Mouse (Mus musculus) heart, embryonic 14.5 days (tissue): ENCODE measurements around the gene Ccdc117. TPM values are rescaled to one million over a fixed set of nuclear protein-coding genes. Genes with fewer than 3 reads are reported as not detected.
"Not testable (repeated sequence)": the region's sequence is repeated elsewhere in the genome, so short reads cannot be mapped to it uniquely, and the experiment has no call there.

ENCODE experiments used
- ATAC-seq: fragments of 200-750 bp; cut with Nextera tagmentation; 2 replicates; pipeline ENCODE4 v1.8.0; 2017; ENCODE audit warnings: low read depth, moderate TSS enrichment; ENCODE audit not compliant: insufficient number of reproducible peaks, insufficient read depth, low FRiP score
- H3K27ac ChIP-seq, 2 experiments: fragments of 200-500 bp in 1 of 2; fragments of 300-500 bp in 1 of 2; sonication (generic) in 1 of 2; replicated peaks in 1 of 2; 2 replicates each; pipeline ENCODE4 v1.5.1; 2012 to 2014; ENCODE audit warnings: low read depth in 2 of 2, low read length in 2 of 2, control low read depth in 1 of 2, mild to moderate bottlenecking in 1 of 2, mixed read lengths in 1 of 2; ENCODE audit not compliant: control insufficient read depth in 1 of 2, insufficient read depth in 1 of 2
- H3K27me3 ChIP-seq: fragments of 300-500 bp; sonication (generic); 2 replicates; pipeline ENCODE4 v1.6.1; 2014; ENCODE audit warnings: mild to moderate bottlenecking, low read length, control low read depth; ENCODE audit not compliant: control insufficient read depth, insufficient read depth
- H3K36me3 ChIP-seq: fragments of 300-500 bp; sonication (generic); 2 replicates; pipeline ENCODE4 v1.6.1; 2014; ENCODE audit warnings: mild to moderate bottlenecking, control low read depth, low read length, mixed read lengths; ENCODE audit not compliant: control insufficient read depth, insufficient read depth
- H3K4me1 ChIP-seq, 2 experiments: fragments of 200-500 bp in 1 of 2; fragments of 300-500 bp in 1 of 2; sonication (generic) in 1 of 2; 2 replicates each; pipeline ENCODE4 v1.6.1; 2012 to 2014; ENCODE audit warnings: low read length in 2 of 2, control low read depth in 1 of 2, mixed read lengths in 1 of 2; ENCODE audit not compliant: control insufficient read depth in 2 of 2, insufficient read depth in 2 of 2
- H3K4me2 ChIP-seq: fragments of 300-500 bp; sonication (generic); 2 replicates; pipeline ENCODE4 v1.6.1; 2014; ENCODE audit warnings: mild to moderate bottlenecking, low read length
- H3K4me3 ChIP-seq, 2 experiments: fragments of 200-500 bp in 1 of 2; fragments of 300-500 bp in 1 of 2; sonication (generic) in 1 of 2; 2 replicates each; pipeline ENCODE4 v1.5.1; 2012 to 2014; ENCODE audit warnings: low read length in 2 of 2, mild to moderate bottlenecking in 2 of 2, control low read depth in 1 of 2, low read depth in 1 of 2, moderate library complexity in 1 of 2; ENCODE audit not compliant: control insufficient read depth in 1 of 2, insufficient read depth in 1 of 2
- H3K9ac ChIP-seq: fragments of 300-500 bp; sonication (generic); 2 replicates; pipeline ENCODE4 v1.6.1; 2014; ENCODE audit warnings: mild to moderate bottlenecking, low read length
- H3K9me3 ChIP-seq: fragments of 300-500 bp; sonication (generic); 2 replicates; pipeline ENCODE4 v1.6.1; 2016; ENCODE audit warnings: low read length, control low read depth; ENCODE audit not compliant: control insufficient read depth
- WGBS: fragments of 180-500 bp; shearing (Covaris S2); extraction: QIAGEN DNeasy Blood & Tissue Kit; methylation state at CpG from one replicate; pipeline ENCODE4 v1.1.7; 2014; 5-methylcytosine and 5-hydroxymethylcytosine counted together
- polyA plus RNA-seq: library from polyadenylated mRNA; unstranded; fragments of >200 nt; fragmentation: Nextera tagmentation; extraction: Ambion mirVana; gene quantifications from 2 replicates; pipeline ENCODE4 v1.2.1, GENCODE M21; 2014

Ccdc117 gene
- polyA plus RNA-seq, 1 experiment from 2014 or later, result 12.5 TPM

DNA sequence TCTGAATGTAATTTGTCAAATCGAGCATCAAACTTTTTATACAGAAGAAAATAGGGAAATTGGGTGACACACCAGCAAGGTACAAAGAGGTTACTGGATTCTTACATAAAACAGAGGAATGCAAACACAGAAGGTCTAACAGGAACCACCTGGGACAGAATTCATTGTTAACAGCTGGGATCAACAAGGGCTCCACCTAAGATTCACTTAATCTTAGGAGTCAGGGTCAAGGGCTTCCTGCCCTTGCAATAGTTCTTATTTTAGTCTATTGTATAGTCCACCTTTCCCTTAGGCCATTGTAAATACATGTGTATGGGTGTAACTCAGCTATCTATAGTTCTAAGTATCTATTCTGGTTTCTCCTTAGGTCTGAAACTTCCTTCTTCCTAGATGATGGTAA is 2.7 kb upstream of the Ccdc117 start:
- not testable (repeated sequence) for H3K9me3 ChIP-seq, H3K9ac ChIP-seq, H3K27me3 ChIP-seq, H3K4me2 ChIP-seq, H3K27ac ChIP-seq, H3K4me3 ChIP-seq, H3K36me3 ChIP-seq, ATAC-seq
- H3K4me1 ChIP-seq, result peaks cover 3 to 12% of the 10 kb centered on the region in 2 experiments; a peak in 3 of 4 replicates
- 74% methylated on average over 1 of the region's 1 CpGs for WGBS

DNA sequence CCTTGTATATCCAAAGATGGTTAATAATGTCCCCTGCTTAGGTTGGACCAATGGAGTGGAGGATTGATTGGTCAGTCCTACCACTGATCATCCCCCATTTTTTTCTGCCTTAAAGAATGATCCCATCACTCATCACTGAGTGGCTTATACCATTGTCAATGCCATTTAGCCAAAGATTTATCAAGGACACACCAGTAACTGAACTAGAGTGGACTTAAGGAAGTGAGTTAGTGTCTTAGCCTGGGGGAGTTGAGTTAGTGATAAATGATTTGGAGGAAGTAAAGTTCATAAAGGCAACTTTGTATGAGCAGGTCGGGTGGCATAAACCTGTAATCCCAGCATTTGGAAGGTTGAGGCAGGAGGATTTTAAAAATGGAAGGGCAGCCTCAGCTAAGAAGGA is 1.3 kb upstream of the Ccdc117 start:
- Histone ChIP-seq H3K36me3 (peaks cover 15% of the 10 kb centered on the region), H3K4me2 (no peak overlapping the region), H3K27me3 (no peaks in the 10 kb centered on the region), H3K9ac (no peak overlapping the region), H3K9me3 (no peaks in the 10 kb centered on the region), H3K27ac (no peak overlapping the region), H3K4me1 (peaks cover 3 to 12% of the 10 kb centered on the region in 2 experiments; a peak in 3 of 4 replicates), H3K4me3 (no peak overlapping the region)
- ATAC-seq, result no peak
- WGBS, result 85% methylated on average over 1 of the region's 1 CpGs

DNA sequence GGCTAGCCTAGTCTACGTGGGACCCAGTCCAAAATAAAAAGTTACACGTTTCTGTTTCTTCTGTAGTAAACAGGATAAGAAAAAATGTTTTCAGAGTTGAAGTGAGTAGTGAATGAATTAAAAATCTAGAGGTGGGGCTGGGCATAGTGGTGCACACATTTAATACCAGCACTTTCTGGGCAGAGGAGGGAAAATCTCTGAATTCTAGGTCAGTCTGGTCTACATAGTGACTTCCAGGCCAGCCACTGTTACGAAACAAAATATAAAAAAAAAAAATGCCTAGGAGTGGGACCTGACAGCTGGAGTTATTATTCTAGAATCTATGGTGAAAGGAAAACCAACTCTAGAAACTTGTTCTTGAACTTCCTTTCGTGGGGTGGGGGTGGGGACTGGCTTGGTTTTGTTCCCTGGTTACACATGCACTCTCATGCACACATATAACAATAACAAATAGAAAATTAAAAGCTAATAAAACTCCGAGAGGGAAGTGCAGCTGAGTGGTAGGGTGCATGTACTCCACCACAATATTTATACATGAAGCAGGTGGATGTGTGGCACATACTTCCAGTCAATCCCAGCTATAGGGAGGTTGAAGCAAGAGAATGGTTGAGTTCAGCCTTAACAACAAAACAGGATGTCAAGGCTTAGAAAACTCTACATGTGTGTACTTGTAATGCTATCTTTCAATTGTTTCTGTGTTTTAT is 647 bp upstream of the Ccdc117 start:
- no peak overlapping the region for H3K9ac ChIP-seq
- H3K27ac ChIP-seq, result peak overlapping the region in 1 of 2 experiments; percentile 17; a peak in 1 of 4 replicates
- H3K27me3 ChIP-seq, result no peaks in the 10 kb centered on the region
- H3K4me2 ChIP-seq, result peak overlapping the region; percentile 60
- H3K36me3 ChIP-seq, result peaks cover 18% of the 10 kb centered on the region
- no peak; the same call in 1 of the 2 replicates for ATAC-seq
- H3K9me3 ChIP-seq, result no peaks in the 10 kb centered on the region
- WGBS, result 51% methylated on average over 5 of the region's 5 CpGs
- H3K4me3 ChIP-seq, result no peak overlapping the region
- peaks cover 3 to 12% of the 10 kb centered on the region in 2 experiments; a peak in 3 of 4 replicates for H3K4me1 ChIP-seq

DNA sequence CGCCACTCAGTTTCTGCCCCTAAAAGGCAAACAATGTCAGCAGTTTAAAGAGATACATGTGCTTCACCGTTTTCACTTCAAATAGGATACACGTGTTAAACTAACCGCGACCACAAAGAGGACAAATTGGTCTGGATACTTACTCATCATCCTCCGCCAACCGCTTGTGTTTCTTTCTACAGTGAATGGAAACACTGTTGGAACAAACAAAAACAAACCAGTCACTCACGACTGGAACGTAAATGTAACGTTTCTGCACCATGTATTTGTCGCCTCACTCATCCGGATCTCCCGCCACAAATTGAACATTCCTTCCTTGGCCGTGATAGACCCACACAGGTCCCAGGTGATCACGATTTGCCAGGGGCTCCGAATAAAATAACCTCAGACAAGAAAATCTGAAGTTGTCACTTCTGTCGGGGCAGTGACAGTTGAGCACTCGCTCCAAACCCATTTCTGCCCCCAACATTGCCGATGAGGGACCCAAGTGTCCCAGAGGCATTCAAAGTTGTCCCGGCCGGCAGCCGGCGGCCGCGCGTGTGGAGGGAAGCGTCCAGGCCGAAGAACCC is 673 bp downstream of the Ccdc117 start:
- WGBS, result 1% methylated on average over 28 of the region's 28 CpGs

DNA sequence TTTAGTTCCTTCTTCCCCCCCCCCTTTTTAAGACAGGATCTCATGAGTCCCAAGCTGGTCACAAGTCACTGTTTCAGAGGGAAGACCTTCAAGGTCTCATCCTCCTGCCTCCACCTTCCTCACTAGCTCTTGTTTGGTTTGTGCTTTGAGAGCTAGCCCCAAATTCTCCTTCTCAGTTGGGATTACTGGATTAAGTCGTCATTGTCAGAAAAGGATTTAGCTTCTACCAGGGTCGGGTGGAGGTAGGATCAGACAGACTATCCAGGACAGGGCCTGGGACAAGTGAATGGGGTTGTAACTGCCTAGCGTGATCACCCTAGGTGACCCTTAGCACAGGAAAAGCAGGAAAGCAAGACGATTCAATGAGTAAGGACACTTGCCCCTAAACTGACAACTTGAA is 1.7 kb downstream of the Ccdc117 start:
- Histone ChIP-seq H3K36me3 (peaks cover 29% of the 10 kb centered on the region), H3K27ac (no peak overlapping the region), H3K9ac (peak overlapping the region; percentile 89), H3K9me3 (no peaks in the 10 kb centered on the region), H3K27me3 (no peaks in the 10 kb centered on the region), H3K4me3 (peak overlapping the region in 1 of 2 experiments; percentile 65; a peak in 2 of 4 replicates), H3K4me1 (peaks cover 3 to 12% of the 10 kb centered on the region in 2 experiments; a peak in 3 of 4 replicates), H3K4me2 (peak overlapping the region; percentile 60)
- WGBS, result 58% methylated on average over 4 of the region's 4 CpGs
- no peak for ATAC-seq

More for the DNA sequence above, 673 bp downstream of the Ccdc117 start:
- Histone ChIP-seq H3K9me3 (no peaks in the 10 kb centered on the region), H3K9ac (peak overlapping the region; percentile 89), H3K4me2 (peak overlapping the region; percentile 60), H3K36me3 (peaks cover 26% of the 10 kb centered on the region), H3K4me1 (peaks cover 3 to 12% of the 10 kb centered on the region in 2 experiments; a peak in 3 of 4 replicates), H3K27me3 (no peaks in the 10 kb centered on the region), H3K27ac (peak overlapping the region; percentile 72 to 81; a peak in 3 of 4 replicates), H3K4me3 (peak overlapping the region; percentile 56 to 65)
- no peak for ATAC-seq

DNA sequence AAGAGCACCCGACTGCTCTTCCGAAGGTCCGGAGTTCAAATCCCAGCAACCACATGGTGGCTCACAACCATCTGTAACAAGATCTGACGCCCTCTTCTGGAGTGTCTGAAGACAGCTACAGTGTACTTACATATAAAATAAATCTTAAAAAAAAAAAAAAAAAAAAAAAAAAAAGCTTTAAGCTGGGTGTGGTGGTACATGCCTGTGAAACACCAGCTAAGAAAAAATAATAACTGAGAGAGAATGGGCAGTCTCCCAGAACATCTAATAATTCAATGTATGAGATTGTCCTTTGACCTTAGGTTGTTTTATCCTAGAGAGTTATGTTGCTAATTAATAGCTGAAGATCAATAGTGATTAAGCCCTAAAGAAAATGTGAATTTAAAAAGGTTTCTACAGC is 4.5 kb downstream of the Ccdc117 start:
- not testable (repeated sequence) for H3K9ac ChIP-seq, H3K27ac ChIP-seq, ATAC-seq, H3K27me3 ChIP-seq, H3K4me2 ChIP-seq, H3K4me3 ChIP-seq, H3K9me3 ChIP-seq
- Histone ChIP-seq H3K4me1 (peaks cover 3 to 12% of the 10 kb centered on the region in 2 experiments; a peak in 3 of 4 replicates), H3K36me3 (peaks cover 58% of the 10 kb centered on the region)
- 83% methylated on average over 4 of the region's 4 CpGs for WGBS

DNA sequence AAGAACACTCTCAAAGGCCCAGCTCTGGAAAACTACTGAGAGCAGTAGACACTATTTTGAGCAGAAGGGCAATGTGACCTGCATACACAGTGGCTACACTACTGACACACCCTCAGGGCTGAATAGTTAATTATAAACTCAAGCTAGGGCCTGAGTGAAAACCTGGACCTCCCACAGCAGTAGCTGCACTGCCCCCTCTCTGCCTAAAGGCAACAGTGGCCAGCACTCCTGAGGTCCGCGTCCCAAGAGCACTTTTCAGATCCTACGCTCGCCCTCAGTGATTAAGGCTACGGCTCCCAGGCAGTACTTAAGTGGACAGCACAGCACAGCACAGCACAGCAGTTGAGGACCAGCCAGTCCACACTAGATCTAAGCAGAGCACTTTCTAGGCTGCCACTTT is 8.9 kb downstream of the Ccdc117 start:
- H3K9me3 ChIP-seq, result no peaks in the 10 kb centered on the region
- no peaks in the 10 kb centered on the region for H3K4me1 ChIP-seq
- no peak overlapping the region for H3K9ac ChIP-seq
- 0 out of 2 replicates have a peak, but pooled peaks have one; percentile 50 for ATAC-seq
- H3K27me3 ChIP-seq, result no peaks in the 10 kb centered on the region
- no peak overlapping the region for H3K27ac ChIP-seq
- H3K4me2 ChIP-seq, result no peak overlapping the region
- no peak overlapping the region for H3K4me3 ChIP-seq
- WGBS, result 74% methylated on average over 5 of the region's 5 CpGs
- peaks cover 84% of the 10 kb centered on the region for H3K36me3 ChIP-seq
